Mouse (Mus musculus): ENCODE results near the gene Arhgef38. TPM values are rescaled to one million over a fixed set of nuclear protein-coding genes. Genes with fewer than 3 reads are reported as not detected.

Arhgef38 gene
- total RNA-seq, 2 experiments from 2014 or later, result not detected

GRCm38 (mm10) chr3:133098909-133099308 lies 135.8 kb downstream of the Arhgef38 start:
- DNase-seq (ENCODE audit: low spot score), result no peak
- intact Hi-C loops (cut with DNase I), result loop anchor here (5.0 kb wide), 1 partner anchor 1523 kb away; no protein-coding TSS in a partner anchor

GRCm38 (mm10) chr3:133098336-133098735 lies 136.4 kb downstream of the Arhgef38 start:
- intact Hi-C loops (cut with DNase I), result loop anchor here (5.0 kb wide), 1 partner anchor 1524 kb away; no protein-coding TSS in a partner anchor
- no peak for DNase-seq (ENCODE audit: low spot score)

GRCm38 (mm10) chr3:133097936-133098335 lies 136.8 kb downstream of the Arhgef38 start:
- intact Hi-C loops (cut with DNase I), result loop anchor here (5.0 kb wide), 1 partner anchor 1524 kb away; no protein-coding TSS in a partner anchor
- DNase-seq (ENCODE audit: low spot score), result no peak

GRCm38 (mm10) chr3:133094305-133094704 lies 140.4 kb downstream of the Arhgef38 start:
- intact Hi-C loops (cut with DNase I), result loop anchor here (5.0 kb wide), 2 partner anchors 218 to 347 kb away; partner anchors contain the start of gene Ppa2
- DNase-seq (ENCODE audit: low spot score), result no peak

- DNase-seq (ENCODE audit: low spot score), result no peak
- intact Hi-C loops (cut with DNase I), result loop anchor here (5.0 kb wide), 2 partner anchors 219 to 346 kb away; partner anchors contain the start of gene Ppa2
Observed at GRCm38 (mm10) chr3:133092936-133093335, 141.8 kb downstream of the Arhgef38 start.

GRCm38 (mm10) chr3:133092274-133092853 lies 142.4 kb downstream of the Arhgef38 start:
- DNase-seq (ENCODE audit: low spot score), result no peak
- intact Hi-C loops (cut with DNase I), result loop anchor here (5.0 kb wide), 2 partner anchors 220 to 345 kb away; partner anchors contain the start of gene Ppa2

GRCm38 (mm10) chr3:133091664-133092273 lies 143.0 kb downstream of the Arhgef38 start, which contains the start of the genes Ints12 and Gstcd:
Gene Ints12, plus strand, starts transcription at chr3:133091840.
Gene Gstcd, minus strand, starts transcription at chr3:133092033.
- peak; percentile 79 for DNase-seq (ENCODE audit: low spot score)

GRCm38 (mm10) chr3:133091121-133091663 lies 143.6 kb downstream of the Arhgef38 start:
- no peak for DNase-seq (ENCODE audit: low spot score)
- intact Hi-C loops (cut with DNase I), result loop anchor here (5.0 kb wide), 2 partner anchors 221 to 344 kb away; partner anchors contain the start of gene Ppa2

More at GRCm38 (mm10) chr3:133091664-133092273, 143.0 kb downstream of the Arhgef38 start, which contains the start of the genes Ints12 and Gstcd:
- intact Hi-C loops (cut with DNase I), result loop anchor here (5.0 kb wide), 2 partner anchors 221 to 344 kb away; partner anchors contain the start of gene Ppa2

GRCm38 (mm10) chr3:133090247-133091120 lies 144.3 kb downstream of the Arhgef38 start:
- no peak for DNase-seq (ENCODE audit: low spot score)
- intact Hi-C loops (cut with DNase I), result loop anchor here (5.0 kb wide), 2 partner anchors 222 to 343 kb away; partner anchors contain the start of gene Ppa2

- no peak for DNase-seq (ENCODE audit: low spot score)
- intact Hi-C loops (cut with DNase I), result no loop called here
Observed at GRCm38 (mm10) chr3:133085858-133086257, 148.9 kb downstream of the Arhgef38 start.

GRCm38 (mm10) chr3:133082736-133083135 lies 152.0 kb downstream of the Arhgef38 start:
- no peak for DNase-seq (ENCODE audit: low spot score)
- intact Hi-C loops (cut with DNase I), result no loop called here

- no peak for DNase-seq (ENCODE audit: low spot score)
- intact Hi-C loops (cut with DNase I), result no loop called here
Observed at GRCm38 (mm10) chr3:133075560-133075959, 159.2 kb downstream of the Arhgef38 start.

Other genes starting within 250 kb of the Arhgef38 start
- 1 to 10 TPM; 8.0 to 9.7 TPM for gene Ints12, start 143.1 kb downstream of the Arhgef38 start, total RNA-seq (2021)
- 1 to 10 TPM; 2.3 to 3.0 TPM for gene Gstcd, start 142.9 kb downstream of the Arhgef38 start, total RNA-seq (2021)
- gene Ppa2, start 75.2 kb upstream of the Arhgef38 start, total RNA-seq (2021), result 100 to 1,000 TPM; 135 TPM